Mouse (Mus musculus) G1E (cell line): ENCODE data around the gene Osbpl10. TPM values are rescaled to one million over a fixed set of nuclear protein-coding genes. Genes with fewer than 3 reads are reported as not detected.

Experiments
- ATAC-seq: 2 replicates; pipeline ENCODE4 v1.8.0; 2016; ENCODE audit warnings: mild to moderate bottlenecking; ENCODE audit not compliant: insufficient number of reproducible peaks, poor library complexity, low FRiP score, severe bottlenecking; ENCODE audit errors: extremely low read depth
- DNase-seq: peaks from one replicate; pipeline ENCODE4 v3.0.0; 2012; ENCODE audit warnings: low spot score
- H3K27me3 ChIP-seq: 2 replicates; pipeline ENCODE4 v1.6.1; 2012; ENCODE audit warnings: mild to moderate bottlenecking, low read length, inconsistent platforms; ENCODE audit not compliant: insufficient read depth
- H3K36me3 ChIP-seq: replicated peaks from 2 replicates; pipeline ENCODE3; 2012; ENCODE audit warnings: mild to moderate bottlenecking, inconsistent platforms
- H3K4me1 ChIP-seq: 2 replicates; pipeline ENCODE4 v1.6.1; 2012; ENCODE audit warnings: low read depth, low read length, inconsistent platforms, mixed read lengths; ENCODE audit not compliant: insufficient read depth
- H3K4me3 ChIP-seq: 2 replicates; pipeline ENCODE4 v1.5.1; 2012; ENCODE audit warnings: low read depth, mild to moderate bottlenecking, inconsistent platforms, low read length, moderate library complexity, mixed read lengths
- H3K9me3 ChIP-seq: replicated peaks from 2 replicates; pipeline ENCODE4 v1.6.1; 2012; ENCODE audit warnings: inconsistent platforms
- CTCF ChIP-seq: IDR thresholded peaks from 2 replicates; pipeline ENCODE4 v1.5.1; 2012; ENCODE audit warnings: low read depth, low read length, inconsistent platforms, mixed read lengths
- GATA1 ChIP-seq: IDR thresholded peaks from 2 replicates; pipeline ENCODE4 v1.6.1; 2012; ENCODE audit warnings: borderline replicate concordance, low read length, inconsistent platforms, mixed read lengths
- GATA2 ChIP-seq: IDR thresholded peaks from 2 replicates; pipeline ENCODE4 v1.6.1; 2012; ENCODE audit warnings: low read depth, low read length, inconsistent platforms, borderline replicate concordance
- POLR2AphosphoS5 ChIP-seq: IDR thresholded peaks from 2 replicates; pipeline ENCODE4 v1.6.1; 2012; ENCODE audit warnings: low read depth, low read length, inconsistent platforms; ENCODE audit not compliant: insufficient replicate concordance
- TAL1 ChIP-seq: conservative IDR thresholded peaks from 2 replicates; pipeline ENCODE4 v1.6.1; 2012; ENCODE audit warnings: low read depth, low read length, inconsistent platforms, mixed read lengths
- polyA plus RNA-seq: library from polyadenylated mRNA; stranded (reverse); fragments of >175 nt; gene quantifications from 2 replicates; pipeline ENCODE4 v1.2.3, GENCODE M21; 2012
- total RNA-seq, 2 experiments: library from RNA; stranded (forward) in 1 of 2; stranded (reverse) in 1 of 2; fragments of 200-1000 nt in 1 of 2; fragments of >200 nt in 1 of 2; fragmentation: Nextera tagmentation in 1 of 2; gene quantifications; 2 replicates each; pipeline ENCODE4 v1.2.3; 2014 to 2017

Gene Osbpl10
- total and polyA plus RNA-seq, 3 experiments: 0.05 TPM; not detected in 2

DNA sequence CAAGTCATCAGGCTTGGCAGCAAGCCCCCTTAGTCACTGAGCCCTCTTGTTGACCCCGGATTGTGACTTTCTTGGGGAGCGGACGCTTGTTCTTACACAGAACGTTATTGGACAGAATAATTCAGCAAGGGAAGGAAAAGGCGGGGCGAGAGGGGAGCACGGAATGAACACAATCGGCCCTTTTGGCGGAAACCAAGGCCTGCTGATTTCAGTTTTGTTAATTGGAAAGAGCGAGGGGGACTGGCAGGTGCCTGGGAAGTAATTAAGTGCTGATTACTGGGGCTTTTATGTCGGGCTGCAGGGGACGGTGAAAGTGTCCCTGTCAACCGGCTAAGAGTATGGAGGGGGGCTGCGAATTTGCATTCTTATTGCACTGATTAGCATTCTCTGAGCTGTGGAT, 59.8 kb downstream of the Osbpl10 start:
- H3K27me3 ChIP-seq: no peaks in the 10 kb centered on the region
- no peak for DNase-seq
- H3K4me3 ChIP-seq: no peak overlapping the region
- no peak for TF ChIP-seq GATA2
- TF ChIP-seq POLR2AphosphoS5: no peak
- TF ChIP-seq CTCF: no peak
- TF ChIP-seq TAL1: no peak
- no peak for TF ChIP-seq GATA1
- no peaks in the 10 kb centered on the region for H3K4me1 ChIP-seq
- no peak for ATAC-seq
- no peaks in the 10 kb centered on the region for H3K36me3 ChIP-seq
- H3K9me3 ChIP-seq: peaks cover 76% of the 10 kb centered on the region

GRCm38 (mm10) chr9:115038686-115039085, 60.3 kb downstream of the Osbpl10 start:
- Histone ChIP-seq H3K4me1 (no peaks in the 10 kb centered on the region), H3K36me3 (no peaks in the 10 kb centered on the region), H3K27me3 (no peaks in the 10 kb centered on the region), H3K4me3 (no peak overlapping the region), H3K9me3 (peaks cover 78% of the 10 kb centered on the region)
- DNase-seq (no peak), ATAC-seq (no peak)
- TF ChIP-seq GATA2 (no peak), GATA1 (no peak), CTCF (no peak), POLR2AphosphoS5 (no peak), TAL1 (no peak)

GRCm38 (mm10) chr9:115039245-115039644, 60.9 kb downstream of the Osbpl10 start:
- H3K4me3 ChIP-seq: no peak overlapping the region
- DNase-seq (no peak), ATAC-seq (no peak)
- no peaks in the 10 kb centered on the region for H3K4me1 ChIP-seq
- H3K27me3 ChIP-seq: no peaks in the 10 kb centered on the region
- no peaks in the 10 kb centered on the region for H3K36me3 ChIP-seq
- H3K9me3 ChIP-seq: peaks cover 77% of the 10 kb centered on the region
- TF ChIP-seq POLR2AphosphoS5: no peak
- no peak for TF ChIP-seq GATA1
- no peak for TF ChIP-seq GATA2
- no peak for TF ChIP-seq TAL1
- TF ChIP-seq CTCF: no peak

DNA sequence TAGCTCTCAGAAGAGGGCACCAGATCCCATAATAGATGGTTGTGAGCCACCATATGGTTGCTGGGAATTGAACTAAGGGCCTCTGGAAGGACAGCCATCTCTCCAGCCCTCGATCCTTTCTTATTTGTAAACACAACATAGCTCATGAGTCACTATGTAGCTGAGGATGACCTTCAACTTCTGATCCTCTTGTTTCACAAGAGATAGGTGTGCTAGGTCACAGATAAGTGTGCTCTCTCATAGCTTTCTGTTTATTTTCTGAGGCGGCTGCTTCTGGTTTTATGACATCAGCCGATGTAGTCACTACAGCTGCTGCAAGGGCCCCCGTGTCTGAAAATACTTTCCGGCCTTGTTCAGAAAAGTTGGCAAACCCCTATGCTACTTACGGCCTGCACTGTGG, 64.2 kb downstream of the Osbpl10 start:
- TF ChIP-seq TAL1 (no peak), GATA2 (no peak), CTCF (no peak), GATA1 (no peak), POLR2AphosphoS5 (no peak)
- DNase-seq (no peak), ATAC-seq (no peak)
- Histone ChIP-seq H3K36me3 (no peaks in the 10 kb centered on the region), H3K4me3 (no peak overlapping the region), H3K9me3 (peaks cover 82% of the 10 kb centered on the region), H3K27me3 (no peaks in the 10 kb centered on the region), H3K4me1 (no peaks in the 10 kb centered on the region)

GRCm38 (mm10) chr9:115042971-115043706, 64.8 kb downstream of the Osbpl10 start:
- TF ChIP-seq GATA2 (no peak), GATA1 (no peak), POLR2AphosphoS5 (no peak), TAL1 (no peak), CTCF (no peak)
- ATAC-seq: no peak

DNA sequence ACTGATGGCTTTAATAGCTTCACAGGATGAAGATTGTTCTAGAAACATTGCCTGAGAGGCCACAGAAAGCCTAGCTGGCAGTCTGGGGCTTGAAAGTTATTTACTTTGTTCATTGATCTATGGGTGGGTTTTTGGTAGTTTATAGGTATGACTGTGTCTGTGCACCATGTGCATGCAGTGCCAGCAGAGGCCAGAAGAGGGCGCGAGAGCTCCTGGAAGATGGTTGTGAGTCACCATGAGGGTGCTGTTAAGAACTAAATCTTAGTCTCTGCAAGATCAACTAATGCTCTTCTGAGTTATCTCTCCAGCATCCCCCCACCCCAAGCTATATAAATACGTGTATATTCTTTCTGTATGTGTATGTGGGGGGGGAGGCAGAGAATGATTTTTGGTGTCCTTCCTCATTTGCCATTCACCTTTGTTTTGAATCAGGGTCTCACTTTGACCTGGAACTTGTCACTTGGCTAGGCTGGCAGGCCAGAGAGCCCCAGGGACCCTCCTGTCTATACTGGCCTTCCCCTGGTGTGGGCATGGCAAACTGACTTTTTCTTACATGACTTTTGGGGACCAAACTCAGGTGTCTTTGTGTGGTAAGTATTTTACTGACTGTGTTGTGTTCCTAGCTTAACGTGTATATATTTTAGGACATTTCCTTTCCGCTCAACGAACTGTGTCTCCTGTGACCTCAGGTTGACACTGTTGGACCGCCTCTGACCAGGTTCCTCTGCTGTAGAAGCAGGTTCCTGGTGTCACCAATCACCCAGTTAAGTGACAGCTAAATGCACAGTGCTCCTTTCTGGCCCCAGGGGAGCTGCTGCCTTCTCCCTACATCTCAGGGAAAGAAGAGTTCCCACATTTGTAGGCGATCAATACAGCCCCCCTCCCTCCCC, 65.8 kb downstream of the Osbpl10 start:
- ATAC-seq (no peak; the same call in 1 of the 2 replicates), DNase-seq (no peak)
- Histone ChIP-seq H3K4me3 (no peak overlapping the region), H3K4me1 (no peaks in the 10 kb centered on the region), H3K36me3 (no peaks in the 10 kb centered on the region), H3K9me3 (peaks cover 76% of the 10 kb centered on the region), H3K27me3 (no peaks in the 10 kb centered on the region)
- TF ChIP-seq GATA1: no peak
- TF ChIP-seq GATA2: no peak
- TF ChIP-seq CTCF: no peak

More at GRCm38 (mm10) chr9:115042971-115043706, 64.8 kb downstream of the Osbpl10 start:
- peaks cover 78% of the 10 kb centered on the region for H3K9me3 ChIP-seq
- no peaks in the 10 kb centered on the region for H3K36me3 ChIP-seq
- H3K4me3 ChIP-seq: no peak overlapping the region
- no peak for DNase-seq
- H3K27me3 ChIP-seq: no peaks in the 10 kb centered on the region
- H3K4me1 ChIP-seq: no peaks in the 10 kb centered on the region
